Mouse (Mus musculus) intestine, embryonic 16.5 days (tissue): Measurements from ENCODE around the gene Stambpl1. TPM values are rescaled to one million over a fixed set of nuclear protein-coding genes. Genes with fewer than 3 reads are reported as not detected.

Experiments used
- ATAC-seq: fragments of 200-750 bp; cut with Nextera tagmentation; 2 replicates; pipeline ENCODE4 v1.8.0; 2017; ENCODE audit warnings: moderate TSS enrichment, moderate library complexity
- H3K27ac ChIP-seq: fragments of 300-500 bp; sonication (generic); 2 replicates; pipeline ENCODE4 v1.5.1; 2014; ENCODE audit warnings: mild to moderate bottlenecking, low read length
- H3K27me3 ChIP-seq: fragments of 300-500 bp; sonication (generic); replicated peaks from 2 replicates; pipeline ENCODE4 v1.6.1; 2014; ENCODE audit warnings: low read length, control low read depth, mixed read lengths; ENCODE audit not compliant: control insufficient read depth, insufficient read depth
- H3K36me3 ChIP-seq: fragments of 300-500 bp; sonication (generic); 2 replicates; pipeline ENCODE4 v1.6.1; 2014; ENCODE audit warnings: low read length, control low read depth; ENCODE audit not compliant: control insufficient read depth, insufficient read depth
- H3K4me1 ChIP-seq: fragments of 300-500 bp; sonication (generic); 2 replicates; pipeline ENCODE4 v1.6.1; 2014; ENCODE audit warnings: low read length, control low read depth, mixed read lengths; ENCODE audit not compliant: control insufficient read depth, insufficient read depth
- H3K4me2 ChIP-seq: fragments of 300-500 bp; sonication (generic); 2 replicates; pipeline ENCODE4 v1.6.1; 2014; ENCODE audit warnings: low read depth, low read length, control low read depth
- H3K4me3 ChIP-seq: fragments of 300-500 bp; sonication (generic); 2 replicates; pipeline ENCODE4 v1.5.1; 2014; ENCODE audit warnings: mild to moderate bottlenecking, low read length
- H3K9ac ChIP-seq: fragments of 300-500 bp; sonication (generic); 2 replicates; pipeline ENCODE4 v1.6.1; 2014; ENCODE audit warnings: low read depth, low read length
- H3K9me3 ChIP-seq: fragments of 300-500 bp; sonication (generic); 2 replicates; pipeline ENCODE4 v1.6.1; 2016; ENCODE audit warnings: low read length, control low read depth; ENCODE audit not compliant: control insufficient read depth
- WGBS: fragments of 180-500 bp; shearing (Covaris S2); extraction: QIAGEN DNeasy Blood & Tissue Kit; methylation state at CpG from one replicate; pipeline ENCODE4 v1.1.7; 2014; 5-methylcytosine and 5-hydroxymethylcytosine counted together
- polyA plus RNA-seq: library from polyadenylated mRNA; unstranded; fragments of >200 nt; fragmentation: Nextera tagmentation; extraction: Ambion mirVana; gene quantifications from 2 replicates; pipeline ENCODE4 v1.2.1, GENCODE M21; 2015

The Stambpl1 gene
- polyA plus RNA-seq, 1 experiment from 2014 or later = 22.9 TPM

GRCm38 (mm10) chr19:34209031-34209430 lies 17.0 kb downstream of the Stambpl1 start:
- Histone ChIP-seq H3K9ac (no peak overlapping the region), H3K36me3 (no peaks in the 10 kb centered on the region), H3K27me3 (no peaks in the 10 kb centered on the region), H3K4me2 (no peak overlapping the region), H3K27ac (peak overlapping the region; percentile 84), H3K4me3 (no peak overlapping the region), H3K4me1 (peaks cover 18% of the 10 kb centered on the region), H3K9me3 (no peaks in the 10 kb centered on the region)
- ATAC-seq = peak; percentile 94
- WGBS = 61% methylated on average over 3 of the region's 3 CpGs

- ATAC-seq = no peak
Measured at GRCm38 (mm10) chr19:34209930-34210581, 18.0 kb downstream of the Stambpl1 start.

GRCm38 (mm10) chr19:34210841-34211240 lies 18.8 kb downstream of the Stambpl1 start:
- peak; percentile 73 for ATAC-seq
- Histone ChIP-seq H3K4me3 (no peak overlapping the region), H3K4me2 (0 out of 2 replicates have a peak overlapping the region, but pooled peaks have one; percentile 14), H3K27me3 (no peaks in the 10 kb centered on the region), H3K36me3 (no peaks in the 10 kb centered on the region), H3K9ac (no peak overlapping the region), H3K9me3 (no peaks in the 10 kb centered on the region), H3K4me1 (peaks cover 19% of the 10 kb centered on the region), H3K27ac (peak overlapping the region; percentile 76)
- 44% methylated on average over 2 of the region's 2 CpGs for WGBS

More at GRCm38 (mm10) chr19:34209930-34210581, 18.0 kb downstream of the Stambpl1 start:
- Histone ChIP-seq H3K27ac (peak overlapping the region; percentile 74), H3K9me3 (no peaks in the 10 kb centered on the region), H3K4me2 (no peak overlapping the region), H3K27me3 (no peaks in the 10 kb centered on the region), H3K4me1 (peaks cover 19% of the 10 kb centered on the region), H3K4me3 (no peak overlapping the region), H3K9ac (no peak overlapping the region), H3K36me3 (no peaks in the 10 kb centered on the region)
- 73% methylated on average over 8 of the region's 8 CpGs for WGBS

GRCm38 (mm10) chr19:34212489-34213250 lies 20.6 kb downstream of the Stambpl1 start:
- H3K27ac ChIP-seq = peak overlapping the region; percentile 52; the same call in 1 of the 2 replicates
- H3K4me3 ChIP-seq = no peak overlapping the region
- no peaks in the 10 kb centered on the region for H3K36me3 ChIP-seq
- 67% methylated on average over 12 of the region's 12 CpGs for WGBS
- no peak for ATAC-seq
- H3K27me3 ChIP-seq = no peaks in the 10 kb centered on the region
- no peak overlapping the region for H3K9ac ChIP-seq
- H3K9me3 ChIP-seq = no peaks in the 10 kb centered on the region
- no peak overlapping the region; the same call in 1 of the 2 replicates for H3K4me2 ChIP-seq
- H3K4me1 ChIP-seq = peaks cover 22% of the 10 kb centered on the region

- Histone ChIP-seq H3K9ac (no peak overlapping the region), H3K9me3 (no peaks in the 10 kb centered on the region), H3K4me3 (no peak overlapping the region), H3K36me3 (no peaks in the 10 kb centered on the region), H3K4me2 (no peak overlapping the region), H3K27ac (peak overlapping the region; percentile 52; the same call in 1 of the 2 replicates), H3K27me3 (no peaks in the 10 kb centered on the region), H3K4me1 (peaks cover 22% of the 10 kb centered on the region)
- ATAC-seq = no peak
Measured at GRCm38 (mm10) chr19:34213251-34213645, 21.2 kb downstream of the Stambpl1 start.

GRCm38 (mm10) chr19:34214136-34214535 lies 22.1 kb downstream of the Stambpl1 start:
- no peak overlapping the region for H3K4me2 ChIP-seq
- peak overlapping the region; percentile 52 for H3K27ac ChIP-seq
- H3K9ac ChIP-seq = no peak overlapping the region
- H3K36me3 ChIP-seq = no peaks in the 10 kb centered on the region
- peaks cover 22% of the 10 kb centered on the region for H3K4me1 ChIP-seq
- WGBS = 38% methylated on average over 4 of the region's 4 CpGs
- ATAC-seq = peak; percentile 78
- no peaks in the 10 kb centered on the region for H3K9me3 ChIP-seq
- H3K4me3 ChIP-seq = no peak overlapping the region
- H3K27me3 ChIP-seq = no peaks in the 10 kb centered on the region

GRCm38 (mm10) chr19:34216956-34217355 lies 24.9 kb downstream of the Stambpl1 start:
- Histone ChIP-seq H3K36me3 (no peaks in the 10 kb centered on the region), H3K4me3 (no peak overlapping the region), H3K9ac (no peak overlapping the region), H3K27me3 (no peaks in the 10 kb centered on the region), H3K9me3 (no peaks in the 10 kb centered on the region), H3K4me1 (peaks cover 21% of the 10 kb centered on the region), H3K4me2 (no peak overlapping the region), H3K27ac (no peak overlapping the region)
- no peak for ATAC-seq
- 58% methylated on average over 5 of the region's 5 CpGs for WGBS

GRCm38 (mm10) chr19:34217761-34218160 lies 25.7 kb downstream of the Stambpl1 start:
- H3K4me1 ChIP-seq = peaks cover 15% of the 10 kb centered on the region
- H3K27ac ChIP-seq = no peak overlapping the region
- no peaks in the 10 kb centered on the region for H3K9me3 ChIP-seq
- H3K27me3 ChIP-seq = no peaks in the 10 kb centered on the region
- H3K36me3 ChIP-seq = no peaks in the 10 kb centered on the region
- 80% methylated on average over 3 of the region's 3 CpGs for WGBS
- no peak for ATAC-seq
- H3K9ac ChIP-seq = no peak overlapping the region
- H3K4me3 ChIP-seq = no peak overlapping the region
- no peak overlapping the region for H3K4me2 ChIP-seq

- Histone ChIP-seq H3K4me1 (0 out of 2 replicates have a peak, but pooled peaks cover 3% of the 10 kb centered on the region), H3K9me3 (no peaks in the 10 kb centered on the region), H3K4me3 (no peak overlapping the region), H3K27me3 (no peaks in the 10 kb centered on the region), H3K4me2 (no peak overlapping the region), H3K36me3 (no peaks in the 10 kb centered on the region), H3K27ac (no peak overlapping the region), H3K9ac (no peak overlapping the region)
- no peak for ATAC-seq
- WGBS = 91% methylated on average over 5 of the region's 5 CpGs
Measured at GRCm38 (mm10) chr19:34219260-34219968, 27.4 kb downstream of the Stambpl1 start.
